Mouse (Mus musculus): ENCODE data around the gene Vmn1r14. TPM values are rescaled to one million over a fixed set of nuclear protein-coding genes. Genes with fewer than 3 reads are reported as not detected.
"Not testable (repeated sequence)": the region's sequence is repeated elsewhere in the genome, so short reads cannot be mapped to it uniquely, and the experiment has no call there.

Vmn1r14 gene
- not detected in 2 replicates for total RNA-seq (2014; rRNA removed)
- polyA plus RNA-seq (2015; fragmentation: Nextera tagmentation; extraction: Ambion mirVana): not detected in 2 replicates

DNA sequence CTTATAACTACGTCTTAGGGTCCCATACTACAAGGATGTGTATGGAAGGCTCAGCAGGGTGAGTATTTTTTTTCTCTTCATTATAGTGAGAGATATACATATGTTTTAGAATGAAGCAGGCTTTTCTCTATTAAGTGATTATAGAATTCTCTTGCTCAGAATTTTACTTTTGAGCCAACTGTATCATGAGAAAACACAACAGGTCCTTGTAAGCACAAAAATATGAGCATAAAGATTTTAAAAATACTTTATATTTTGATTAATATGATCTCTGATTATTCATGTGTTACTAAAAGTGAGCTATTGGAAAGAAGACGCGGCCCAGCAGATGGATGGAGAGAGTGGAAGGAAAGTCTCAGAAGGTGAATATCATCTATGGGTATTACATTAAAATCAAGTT lies at the start of gene Vmn1r14:
Gene Vmn1r14, plus strand, starts transcription at position 301 of the 400 bp plus-strand sequence.
- H3K4me3 ChIP-seq (ENCODE audit: low read depth, low read length): no peak within 1 kb of the TSS
- no peak within 1 kb of the TSS for H3K9ac ChIP-seq (replicated peaks; ENCODE audit: low read length, poor library complexity, severe bottlenecking)
- 94% methylated on average over 3 of the region's 3 CpGs for WGBS
- no peaks in the 10 kb centered on the region for H3K4me1 ChIP-seq (ENCODE audit: insufficient read depth, low read length)
- no peaks in the 10 kb centered on the region for H3K27me3 ChIP-seq (ENCODE audit: insufficient read depth, low read length)
- TF ChIP-seq CTCF (IDR thresholded peaks at IDR 0.05): no peak
- H3K4me2 ChIP-seq (ENCODE audit: low read depth, low read length, poor library complexity, severe bottlenecking): no peak within 1 kb of the TSS
- H3K9me3 ChIP-seq (ENCODE audit: low read length): no peaks in the 10 kb centered on the region
- ATAC-seq (ENCODE audit: low FRiP score) (no peak), DNase-seq (ENCODE audit: low spot score) (no peak)
- no peaks in the 10 kb centered on the region for H3K36me3 ChIP-seq (ENCODE audit: insufficient read depth, low read length)
- H3K27ac ChIP-seq (ENCODE audit: low read depth, low read length): no peak within 1 kb of the TSS

DNA sequence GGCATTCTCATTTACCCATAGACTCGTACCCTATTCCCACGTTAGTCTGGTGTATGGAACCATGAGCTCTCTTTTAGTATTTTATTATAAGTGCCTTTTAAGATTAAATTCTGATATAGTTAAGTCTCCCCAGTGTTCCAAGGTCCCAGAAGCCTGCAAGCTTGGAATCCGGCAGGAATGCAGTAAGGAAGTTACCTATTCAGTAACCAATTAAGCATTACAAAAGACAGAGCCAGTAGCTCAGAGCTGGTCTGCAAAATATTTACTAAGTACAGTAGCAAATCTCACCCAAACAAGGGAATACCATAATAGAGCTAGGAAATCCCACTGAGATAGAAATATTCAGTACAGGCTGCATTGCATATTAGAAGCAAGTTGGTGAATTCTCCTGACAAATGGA lies 41.5 kb upstream of the Vmn1r14 start:
- H3K9ac ChIP-seq (replicated peaks; ENCODE audit: low read length, poor library complexity, severe bottlenecking); H3K36me3 ChIP-seq (ENCODE audit: insufficient read depth, low read length); H3K27me3 ChIP-seq (ENCODE audit: insufficient read depth, low read length); H3K4me2 ChIP-seq (ENCODE audit: low read depth, low read length, poor library complexity, severe bottlenecking); H3K9me3 ChIP-seq (ENCODE audit: low read length); H3K4me1 ChIP-seq (ENCODE audit: insufficient read depth, low read length); H3K4me3 ChIP-seq (ENCODE audit: low read depth, low read length); H3K27ac ChIP-seq (ENCODE audit: low read depth, low read length); ATAC-seq (ENCODE audit: low FRiP score); DNase-seq (ENCODE audit: low spot score): not testable (repeated sequence)
- WGBS: 61% methylated on average over 3 of the region's 3 CpGs

DNA sequence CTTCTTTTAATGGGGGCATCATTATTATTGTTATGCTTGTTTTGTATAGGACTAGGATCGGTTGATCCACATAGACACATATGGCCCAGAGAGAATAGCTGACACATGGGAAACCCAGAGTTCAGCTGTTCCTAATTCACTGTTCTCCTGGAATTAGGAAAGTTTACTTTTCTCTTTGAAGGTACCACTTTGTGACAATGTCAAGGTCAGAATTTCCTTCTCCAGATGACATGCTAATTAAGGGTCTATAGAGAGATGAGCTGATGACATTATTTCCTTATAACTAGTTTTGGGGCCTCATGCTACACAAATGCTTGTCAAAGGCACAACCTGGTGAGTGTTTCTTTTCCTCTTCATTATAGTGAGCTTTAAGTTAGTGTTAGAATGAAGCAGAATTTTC lies 28.5 kb upstream of the Vmn1r14 start, which contains the start of gene Vmn1r13:
Gene Vmn1r13, plus strand, starts transcription at position 301 of the 400 bp plus-strand sequence.
- not testable (repeated sequence) for H3K4me3 ChIP-seq (ENCODE audit: low read depth, low read length); H3K4me1 ChIP-seq (ENCODE audit: insufficient read depth, low read length); ATAC-seq (ENCODE audit: low FRiP score); H3K9ac ChIP-seq (replicated peaks; ENCODE audit: low read length, poor library complexity, severe bottlenecking); H3K4me2 ChIP-seq (ENCODE audit: low read depth, low read length, poor library complexity, severe bottlenecking); H3K9me3 ChIP-seq (ENCODE audit: low read length); H3K36me3 ChIP-seq (ENCODE audit: insufficient read depth, low read length); DNase-seq (ENCODE audit: low spot score); H3K27ac ChIP-seq (ENCODE audit: low read depth, low read length); H3K27me3 ChIP-seq (ENCODE audit: insufficient read depth, low read length)
- 89% methylated on average over 1 of the region's 1 CpGs for WGBS

DNA sequence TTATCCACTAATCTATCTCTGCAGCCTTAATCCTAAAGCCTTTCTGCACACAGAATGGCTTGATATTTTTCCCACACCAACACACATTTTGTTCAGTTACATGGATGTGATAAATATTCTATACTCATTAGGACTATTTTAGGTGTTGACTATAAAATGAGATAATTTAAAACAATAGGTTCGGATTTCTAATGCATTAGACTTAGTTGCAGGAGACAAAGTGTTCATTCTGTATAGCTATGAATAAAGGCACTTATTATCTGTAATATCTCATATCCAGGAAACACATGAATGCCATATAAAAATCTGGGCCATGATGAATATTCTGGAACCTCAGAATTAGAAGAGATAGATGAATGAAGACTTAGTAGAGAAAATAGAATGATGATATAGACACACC lies 26.2 kb downstream of the Vmn1r14 start, which contains the start of gene Vmn1r15:
Gene Vmn1r15, plus strand, starts transcription at position 301 of the 400 bp plus-strand sequence.
- no peak for ATAC-seq (ENCODE audit: low FRiP score)
- no peak for TF ChIP-seq CTCF (IDR thresholded peaks at IDR 0.05)
- Histone ChIP-seq H3K27me3 (ENCODE audit: insufficient read depth, low read length) (no peaks in the 10 kb centered on the region), H3K36me3 (ENCODE audit: insufficient read depth, low read length) (no peaks in the 10 kb centered on the region), H3K4me3 (ENCODE audit: low read depth, low read length) (no peak within 1 kb of the TSS), H3K27ac (ENCODE audit: low read depth, low read length) (no peak within 1 kb of the TSS), H3K4me2 (ENCODE audit: low read depth, low read length, poor library complexity, severe bottlenecking) (no peak within 1 kb of the TSS), H3K9me3 (ENCODE audit: low read length) (no peaks in the 10 kb centered on the region), H3K9ac (replicated peaks; ENCODE audit: low read length, poor library complexity, severe bottlenecking) (no peak within 1 kb of the TSS), H3K4me1 (ENCODE audit: insufficient read depth, low read length) (no peaks in the 10 kb centered on the region)
- no peak for DNase-seq (ENCODE audit: low spot score)
- WGBS: 84% methylated on average over 1 of the region's 1 CpGs

DNA sequence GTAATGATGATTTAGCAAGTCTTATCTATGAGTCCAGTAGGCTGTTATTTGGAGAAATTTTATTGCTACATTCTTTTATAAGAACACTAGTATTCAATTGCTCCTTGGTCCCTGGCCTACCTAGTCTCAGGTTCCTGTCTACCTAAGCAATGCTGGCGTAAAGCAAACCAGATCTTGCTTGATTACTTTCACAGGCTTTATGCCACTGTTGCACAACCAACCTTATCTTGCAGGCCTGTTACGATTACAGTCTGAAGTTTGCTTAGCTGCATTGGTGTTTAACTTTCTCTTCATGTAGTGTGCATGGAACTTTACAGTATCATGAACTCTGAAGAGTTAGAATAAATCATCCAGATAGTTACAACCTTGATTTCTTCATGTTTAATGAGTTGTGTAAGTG lies 29.5 kb downstream of the Vmn1r14 start:
- Histone ChIP-seq H3K4me2 (ENCODE audit: low read depth, low read length, poor library complexity, severe bottlenecking) (no peak overlapping the region), H3K9ac (replicated peaks; ENCODE audit: low read length, poor library complexity, severe bottlenecking) (no peak overlapping the region), H3K27ac (ENCODE audit: low read depth, low read length) (no peak overlapping the region), H3K27me3 (ENCODE audit: insufficient read depth, low read length) (no peaks in the 10 kb centered on the region), H3K36me3 (ENCODE audit: insufficient read depth, low read length) (no peaks in the 10 kb centered on the region), H3K4me1 (ENCODE audit: insufficient read depth, low read length) (no peaks in the 10 kb centered on the region), H3K4me3 (ENCODE audit: low read depth, low read length) (no peak overlapping the region), H3K9me3 (ENCODE audit: low read length) (no peaks in the 10 kb centered on the region)
- no peak for ATAC-seq (ENCODE audit: low FRiP score)
- WGBS: 96% methylated on average over 2 of the region's 2 CpGs
- DNase-seq (ENCODE audit: low spot score): no peak
- no peak for TF ChIP-seq CTCF (IDR thresholded peaks at IDR 0.05)

DNA sequence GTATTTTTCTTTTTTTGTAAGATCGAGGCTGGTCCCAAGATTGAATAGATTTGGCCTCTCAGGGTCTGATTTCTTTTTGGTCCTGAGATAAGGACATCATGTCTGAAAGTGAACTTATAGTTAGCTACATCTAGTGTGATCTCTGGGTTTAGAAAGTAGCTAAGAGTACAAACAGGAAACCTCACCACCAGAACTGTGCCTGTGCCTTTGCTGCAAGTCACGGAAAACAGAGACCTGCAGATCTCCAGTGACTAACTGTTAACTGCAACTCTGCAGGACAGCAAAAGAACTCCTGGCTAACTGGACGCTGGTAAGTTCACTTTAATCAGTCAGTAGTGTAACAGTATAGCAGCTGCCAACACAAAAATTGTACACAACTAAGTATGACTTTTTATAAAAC lies 40.4 kb downstream of the Vmn1r14 start:
- Histone ChIP-seq H3K27me3 (ENCODE audit: insufficient read depth, low read length) (no peaks in the 10 kb centered on the region), H3K9me3 (ENCODE audit: low read length) (no peaks in the 10 kb centered on the region), H3K4me3 (ENCODE audit: low read depth, low read length) (no peak overlapping the region), H3K4me2 (ENCODE audit: low read depth, low read length, poor library complexity, severe bottlenecking) (no peak overlapping the region), H3K9ac (replicated peaks; ENCODE audit: low read length, poor library complexity, severe bottlenecking) (no peak overlapping the region), H3K4me1 (ENCODE audit: insufficient read depth, low read length) (no peaks in the 10 kb centered on the region), H3K36me3 (ENCODE audit: insufficient read depth, low read length) (no peaks in the 10 kb centered on the region), H3K27ac (ENCODE audit: low read depth, low read length) (no peak overlapping the region)
- WGBS: 74% methylated on average over 3 of the region's 3 CpGs
- ATAC-seq (ENCODE audit: low FRiP score): no peak
- no peak for TF ChIP-seq CTCF (IDR thresholded peaks at IDR 0.05)
- no peak for DNase-seq (ENCODE audit: low spot score)
